Mouse (Mus musculus): ENCODE measurements around the gene Tjp3. TPM values are rescaled to one million over a fixed set of nuclear protein-coding genes. Genes with fewer than 3 reads are reported as not detected.

Gene Tjp3
- polyA plus RNA-seq, 1 experiment from 2014 or later: 4.1 TPM

Small RNA genes within 50 kb of the gene (microRNA-seq; reads per million reads assigned to microRNA genes)
- 11.6 reads per million, percentile 27 among the genes with 10 or more reads in this experiment for gene Mir3057

Other genes with a start within 250 kb of the Tjp3 start
- gene Sgta, start 231.4 kb downstream of the Tjp3 start, polyA plus RNA-seq (2015; fragmentation: Nextera tagmentation; extraction: Ambion mirVana): 290 and 298 TPM in 2 replicates
- gene Thop1, start 221.5 kb downstream of the Tjp3 start, polyA plus RNA-seq (2015; fragmentation: Nextera tagmentation; extraction: Ambion mirVana): 44.3 and 52.9 TPM in 2 replicates
- gene Creb3l3, start 192.7 kb downstream of the Tjp3 start, polyA plus RNA-seq (2015; fragmentation: Nextera tagmentation; extraction: Ambion mirVana): 0.38 and 0.56 TPM in 2 replicates
- gene Map2k2, start 185.7 kb downstream of the Tjp3 start, polyA plus RNA-seq (2015; fragmentation: Nextera tagmentation; extraction: Ambion mirVana): 227 and 241 TPM in 2 replicates
- gene Zbtb7a, start 156.4 kb downstream of the Tjp3 start, polyA plus RNA-seq (2015; fragmentation: Nextera tagmentation; extraction: Ambion mirVana): 14.8 and 21.0 TPM in 2 replicates
- 52.8 and 57.3 TPM in 2 replicates for gene Pias4, start 123.7 kb downstream of the Tjp3 start, polyA plus RNA-seq (2015; fragmentation: Nextera tagmentation; extraction: Ambion mirVana)
- 493 and 549 TPM in 2 replicates for gene Eef2, start 115.0 kb downstream of the Tjp3 start, polyA plus RNA-seq (2015; fragmentation: Nextera tagmentation; extraction: Ambion mirVana)
- 65.7 and 70.4 TPM in 2 replicates for gene Dapk3, start 108.6 kb downstream of the Tjp3 start, polyA plus RNA-seq (2015; fragmentation: Nextera tagmentation; extraction: Ambion mirVana)
- not detected in 2 replicates for gene 4930442H23Rik, start 107.7 kb downstream of the Tjp3 start, polyA plus RNA-seq (2015; fragmentation: Nextera tagmentation; extraction: Ambion mirVana)
- gene Nmrk2, start 89.5 kb downstream of the Tjp3 start, polyA plus RNA-seq (2015; fragmentation: Nextera tagmentation; extraction: Ambion mirVana): 0.17 and 0.26 TPM in 2 replicates
- 64.8 and 91.1 TPM in 2 replicates for gene Atcay, start 60.7 kb downstream of the Tjp3 start, polyA plus RNA-seq (2015; fragmentation: Nextera tagmentation; extraction: Ambion mirVana)
- gene Zfr2, start 58.4 kb downstream of the Tjp3 start, polyA plus RNA-seq (2015; fragmentation: Nextera tagmentation; extraction: Ambion mirVana): 27.1 and 31.9 TPM in 2 replicates
- gene Matk, start 38.6 kb downstream of the Tjp3 start, polyA plus RNA-seq (2015; fragmentation: Nextera tagmentation; extraction: Ambion mirVana): 37.1 and 48.3 TPM in 2 replicates
- gene Mrpl54, start 24.6 kb downstream of the Tjp3 start, polyA plus RNA-seq (2015; fragmentation: Nextera tagmentation; extraction: Ambion mirVana): 155 and 160 TPM in 2 replicates
- 38.0 and 39.1 TPM in 2 replicates for gene Apba3, start 24.6 kb downstream of the Tjp3 start, polyA plus RNA-seq (2015; fragmentation: Nextera tagmentation; extraction: Ambion mirVana)
- gene Pip5k1c, start 1.4 kb upstream of the Tjp3 start, polyA plus RNA-seq (2015; fragmentation: Nextera tagmentation; extraction: Ambion mirVana): 116 and 124 TPM in 2 replicates
- gene Cactin, start 29.5 kb upstream of the Tjp3 start, polyA plus RNA-seq (2015; fragmentation: Nextera tagmentation; extraction: Ambion mirVana): 27.8 and 34.0 TPM in 2 replicates
- gene Tbxa2r, start 37.1 kb upstream of the Tjp3 start, polyA plus RNA-seq (2015; fragmentation: Nextera tagmentation; extraction: Ambion mirVana): 5.5 and 11.4 TPM in 2 replicates
- gene Gipc3, start 51.7 kb upstream of the Tjp3 start, polyA plus RNA-seq (2015; fragmentation: Nextera tagmentation; extraction: Ambion mirVana): not detected in 2 replicates
- 31.0 and 48.9 TPM in 2 replicates for gene Hmg20b, start 58.9 kb upstream of the Tjp3 start, polyA plus RNA-seq (2015; fragmentation: Nextera tagmentation; extraction: Ambion mirVana)
- gene Mfsd12, start 65.9 kb upstream of the Tjp3 start, polyA plus RNA-seq (2015; fragmentation: Nextera tagmentation; extraction: Ambion mirVana): 22.9 and 29.4 TPM in 2 replicates
- 1.3 and 1.5 TPM in 2 replicates for gene 4930404N11Rik, start 74.2 kb upstream of the Tjp3 start, polyA plus RNA-seq (2015; fragmentation: Nextera tagmentation; extraction: Ambion mirVana)
- 132 and 146 TPM in 2 replicates for gene Fzr1, start 86.9 kb upstream of the Tjp3 start, polyA plus RNA-seq (2015; fragmentation: Nextera tagmentation; extraction: Ambion mirVana)
- gene Dohh, start 92.8 kb upstream of the Tjp3 start, polyA plus RNA-seq (2015; fragmentation: Nextera tagmentation; extraction: Ambion mirVana): 101 TPM in 2 replicates
- gene Gm48551, start 92.9 kb upstream of the Tjp3 start, polyA plus RNA-seq (2015; fragmentation: Nextera tagmentation; extraction: Ambion mirVana): 5.7 and 7.2 TPM in 2 replicates
- 3.4 and 3.6 TPM in 2 replicates for gene Gm48552, start 97.4 kb upstream of the Tjp3 start, polyA plus RNA-seq (2015; fragmentation: Nextera tagmentation; extraction: Ambion mirVana)
- gene Smim24, start 101.5 kb upstream of the Tjp3 start, polyA plus RNA-seq (2015; fragmentation: Nextera tagmentation; extraction: Ambion mirVana): 2.5 and 9.3 TPM in 2 replicates
- 35.0 and 35.8 TPM in 2 replicates for gene Nfic, start 164.1 kb upstream of the Tjp3 start, polyA plus RNA-seq (2015; fragmentation: Nextera tagmentation; extraction: Ambion mirVana)
- gene Celf5, start 191.1 kb upstream of the Tjp3 start, polyA plus RNA-seq (2015; fragmentation: Nextera tagmentation; extraction: Ambion mirVana): 54.8 and 62.5 TPM in 2 replicates
- 68.5 and 70.3 TPM in 2 replicates for gene Ncln, start 204.8 kb upstream of the Tjp3 start, polyA plus RNA-seq (2015; fragmentation: Nextera tagmentation; extraction: Ambion mirVana)
- gene S1pr4, start 208.6 kb upstream of the Tjp3 start, polyA plus RNA-seq (2015; fragmentation: Nextera tagmentation; extraction: Ambion mirVana): 0.69 and 2.1 TPM in 2 replicates
- 1.7 and 2.6 TPM in 2 replicates for gene Gna15, start 232.6 kb upstream of the Tjp3 start, polyA plus RNA-seq (2015; fragmentation: Nextera tagmentation; extraction: Ambion mirVana)

Data from neural tube, embryonic 15.5 days (tissue).